Mouse (Mus musculus): ENCODE results near the gene Gtf2ird1.
"Not testable (repeated sequence)": the region's sequence is repeated elsewhere in the genome, so short reads cannot be mapped to it uniquely, and the experiment has no call there.

Gene Gtf2ird1

DNA sequence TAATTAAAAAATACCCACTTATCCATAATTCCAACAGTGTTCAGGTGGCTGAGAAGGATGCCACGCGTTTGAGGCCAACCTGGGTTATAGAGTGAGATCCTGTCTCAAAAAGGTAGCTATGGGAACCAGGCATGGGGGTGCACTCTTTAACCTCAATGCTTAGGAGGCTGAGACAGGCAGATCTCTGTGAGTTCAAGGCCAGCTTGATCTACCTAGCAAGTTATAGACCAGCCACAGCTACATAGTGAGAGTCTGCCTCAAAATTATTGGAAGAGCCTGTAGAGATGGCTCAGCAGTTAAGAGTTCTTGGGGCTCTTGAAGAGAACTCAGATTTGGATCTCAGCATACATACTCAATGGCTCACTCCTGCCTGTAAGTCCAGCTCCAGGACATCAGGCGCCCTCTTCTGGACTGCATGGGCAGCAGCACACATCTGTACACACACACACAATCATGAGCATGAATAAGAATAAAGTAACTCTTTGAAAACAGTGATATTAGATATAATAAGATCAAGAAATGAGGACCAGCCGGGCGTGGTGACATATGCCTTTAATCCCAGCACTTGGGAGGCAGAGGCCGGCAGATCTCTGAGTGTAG is 18.6 kb upstream of the Gtf2ird1 start:
- DNase-seq (ENCODE audit: low spot score in 2 of 2), result no peak

- no peak for DNase-seq (ENCODE audit: low spot score in 2 of 2)
Measured at GRCm38 (mm10) chr5:134473902-134474301, 17.4 kb upstream of the Gtf2ird1 start.

GRCm38 (mm10) chr5:134470538-134471169 is 14.1 kb upstream of the Gtf2ird1 start:
- DNase-seq (ENCODE audit: low spot score in 2 of 2), result no peak

DNA sequence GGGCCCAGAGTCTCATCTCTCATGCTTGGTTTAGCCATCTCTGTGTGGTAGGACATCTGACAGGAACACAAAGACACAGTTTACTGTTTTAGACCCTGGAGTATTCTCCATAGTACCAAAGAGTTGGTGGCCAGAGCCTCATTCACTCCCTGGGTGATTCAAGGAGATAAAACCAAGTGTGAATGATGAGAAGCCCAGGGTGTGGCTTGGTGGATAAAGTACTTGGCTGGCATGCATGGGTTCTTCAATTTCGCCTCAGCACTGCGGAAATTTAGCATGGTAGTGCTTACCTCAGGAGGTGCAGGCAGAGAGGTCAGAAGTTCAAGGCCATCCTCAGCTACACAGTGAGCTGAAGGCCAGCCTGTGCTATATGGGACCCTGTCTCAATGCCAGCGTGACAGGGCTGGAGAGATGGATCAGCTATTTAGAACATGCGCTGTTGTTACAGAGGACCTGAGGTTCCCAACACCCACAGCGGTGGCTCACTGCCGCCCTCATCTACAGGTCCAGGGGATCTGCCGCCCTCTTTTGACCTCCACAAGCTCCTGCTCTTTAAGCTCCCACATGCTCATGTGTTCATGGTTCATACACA is 13.1 kb upstream of the Gtf2ird1 start:
- no peak for DNase-seq (ENCODE audit: low spot score in 2 of 2)

GRCm38 (mm10) chr5:134468158-134468765 is 11.7 kb upstream of the Gtf2ird1 start:
- no peak for DNase-seq (ENCODE audit: low spot score in 2 of 2)

GRCm38 (mm10) chr5:134467030-134467549 is 10.6 kb upstream of the Gtf2ird1 start:
- no peak for DNase-seq (ENCODE audit: low spot score in 2 of 2)

DNA sequence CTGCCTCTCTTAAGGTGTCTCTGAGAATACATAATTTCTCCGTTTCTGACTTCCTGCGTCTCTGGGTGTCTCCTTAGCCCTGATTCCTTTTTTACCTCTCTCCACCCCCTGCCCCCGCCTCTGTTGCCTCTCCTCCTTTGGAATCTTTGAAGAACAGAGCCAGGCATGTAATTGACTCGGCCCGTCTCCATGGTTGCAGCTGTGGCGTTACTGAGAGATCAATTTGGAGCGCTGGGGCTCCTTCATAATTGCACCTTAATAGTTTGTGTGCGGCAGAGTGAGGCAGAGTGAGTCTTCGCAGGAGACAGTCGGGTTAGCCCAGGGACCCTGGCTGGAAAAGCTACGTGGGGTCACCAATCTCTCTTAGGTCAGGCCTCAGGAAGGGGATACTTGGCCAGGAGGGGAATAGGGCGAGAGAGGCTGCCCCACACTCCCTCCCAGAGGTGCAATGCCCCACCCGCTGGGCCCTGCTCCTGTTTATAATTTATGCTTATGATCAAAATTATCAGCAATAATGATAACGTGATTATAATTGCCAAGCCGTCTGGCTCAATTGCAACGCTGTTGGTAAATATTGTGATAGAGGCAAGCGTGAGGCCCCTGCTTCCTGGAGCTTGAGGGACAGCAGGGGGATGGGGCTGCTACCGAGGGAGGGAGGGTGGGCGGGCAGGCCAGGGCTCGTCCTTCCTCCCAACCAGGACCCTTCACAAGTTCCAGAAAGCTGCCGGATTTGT is 9.9 kb upstream of the Gtf2ird1 start:
- DNase-seq (ENCODE audit: low spot score in 2 of 2), result no peak

- no peak for DNase-seq (ENCODE audit: low spot score in 2 of 2)
Measured at GRCm38 (mm10) chr5:134465197-134465596, 8.7 kb upstream of the Gtf2ird1 start.

- no peak for DNase-seq (ENCODE audit: low spot score in 2 of 2)
Measured at GRCm38 (mm10) chr5:134464225-134464624, 7.7 kb upstream of the Gtf2ird1 start.

DNA sequence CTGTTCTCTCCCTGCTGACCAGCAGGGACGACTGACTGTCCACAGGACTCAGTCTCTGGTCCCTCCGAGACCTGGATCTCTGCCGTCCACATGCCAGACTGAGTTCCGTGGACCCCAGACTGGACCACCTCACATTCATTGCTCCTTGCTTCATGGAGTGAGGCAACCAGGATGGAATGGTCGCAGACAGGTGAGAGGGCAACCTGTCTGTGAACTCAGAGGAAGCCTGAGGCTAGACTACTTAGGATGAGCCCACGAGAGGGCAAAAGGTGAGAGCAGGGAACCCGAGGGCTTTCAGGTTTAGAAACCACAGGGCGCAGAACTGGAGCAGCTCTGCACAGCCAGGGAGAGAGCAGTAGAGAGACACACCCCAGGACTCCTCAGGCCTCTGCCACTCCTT is 6.2 kb upstream of the Gtf2ird1 start:
- DNase-seq (ENCODE audit: low spot score in 2 of 2), result no peak

DNA sequence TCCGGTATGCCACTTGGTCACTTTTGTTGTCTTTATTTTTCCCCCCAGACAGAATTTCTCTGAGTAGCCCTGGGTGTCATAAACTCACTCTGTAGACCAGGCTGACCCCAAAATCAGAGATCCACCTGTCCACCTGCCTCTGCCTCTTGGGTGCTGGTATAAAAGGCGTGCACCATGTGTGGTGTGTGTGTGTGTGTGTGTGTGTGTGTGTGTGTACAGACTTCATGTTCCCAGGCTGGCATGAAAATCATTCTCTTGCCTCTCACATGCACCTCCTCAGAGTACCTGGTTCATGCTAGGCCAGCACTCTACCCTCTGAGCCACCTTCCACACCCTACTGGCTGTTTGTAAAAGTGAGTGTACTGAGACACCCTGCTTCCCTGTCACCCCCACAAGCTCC is 5.8 kb upstream of the Gtf2ird1 start:
- no peak for DNase-seq (ENCODE audit: low spot score in 2 of 2)

GRCm38 (mm10) chr5:134460546-134460945 is 4.0 kb upstream of the Gtf2ird1 start:
- no peak for DNase-seq (ENCODE audit: low spot score in 2 of 2)

DNA sequence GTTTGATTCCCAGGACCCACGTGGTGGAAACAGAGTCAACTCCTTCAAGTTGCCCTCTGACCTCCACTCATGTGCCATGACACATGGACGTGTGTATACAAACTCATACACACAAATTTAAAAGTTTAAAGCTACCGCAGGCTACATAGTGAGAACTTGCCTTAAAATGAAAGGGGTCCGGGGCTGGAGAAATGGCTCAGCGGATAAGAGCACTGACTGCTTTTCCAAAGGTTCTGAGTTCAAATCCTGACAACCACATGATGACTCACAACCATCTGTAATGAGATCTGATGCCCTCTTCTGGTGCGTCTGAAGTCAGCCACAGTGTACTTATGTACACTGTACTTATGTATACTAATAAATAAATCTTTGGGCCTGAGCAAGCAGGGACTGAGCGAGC is 2.6 kb upstream of the Gtf2ird1 start:
- no peak for DNase-seq (ENCODE audit: low spot score in 2 of 2)

- no peak for DNase-seq (ENCODE audit: low spot score in 2 of 2)
Measured at GRCm38 (mm10) chr5:134458416-134458815, 1.9 kb upstream of the Gtf2ird1 start.

- DNase-seq (ENCODE audit: low spot score in 2 of 2), result no peak
Measured at GRCm38 (mm10) chr5:134457371-134457770, 855 bp upstream of the Gtf2ird1 start.

GRCm38 (mm10) chr5:134455914-134456423 is 547 bp downstream of the Gtf2ird1 start:
- peak in 1 of 2 experiments; percentile 21 for DNase-seq (ENCODE audit: low spot score in 2 of 2)

DNA sequence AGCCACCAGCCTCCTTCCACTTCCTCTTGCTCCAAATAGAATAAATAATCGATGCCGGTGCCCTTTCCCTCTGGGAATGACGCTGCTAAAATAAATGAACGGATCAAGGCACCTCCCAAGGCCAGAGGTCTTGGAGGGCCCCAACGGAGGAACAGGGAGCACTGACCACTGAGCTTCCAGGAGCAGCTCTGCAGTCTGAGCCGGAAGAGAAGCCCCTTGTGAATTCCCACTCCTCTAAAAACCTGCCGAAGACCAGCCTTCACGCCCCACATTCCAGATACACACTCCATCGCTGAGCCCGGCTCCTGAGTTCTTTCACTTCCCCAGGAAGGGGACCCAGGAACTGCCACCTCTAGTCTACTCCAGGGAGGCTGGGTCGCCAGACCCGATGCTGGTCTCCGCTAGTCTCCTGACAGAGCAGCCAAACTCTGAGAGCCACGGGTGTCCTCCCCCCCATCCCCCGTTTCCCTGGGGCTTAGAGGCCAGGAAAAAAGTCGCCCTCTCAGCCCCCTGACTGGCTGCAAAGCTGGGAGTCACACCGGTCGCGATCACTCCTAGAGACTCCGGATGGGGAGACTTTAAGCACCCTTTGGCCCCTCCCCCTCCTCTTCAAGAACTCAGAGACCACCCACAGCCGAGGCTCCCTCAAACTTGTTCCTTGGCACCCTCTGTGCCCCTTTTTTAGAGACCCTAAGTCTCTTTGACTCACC is 1.2 kb downstream of the Gtf2ird1 start:
- DNase-seq (ENCODE audit: low spot score in 2 of 2), result peak in 1 of 2 experiments; percentile 28

DNA sequence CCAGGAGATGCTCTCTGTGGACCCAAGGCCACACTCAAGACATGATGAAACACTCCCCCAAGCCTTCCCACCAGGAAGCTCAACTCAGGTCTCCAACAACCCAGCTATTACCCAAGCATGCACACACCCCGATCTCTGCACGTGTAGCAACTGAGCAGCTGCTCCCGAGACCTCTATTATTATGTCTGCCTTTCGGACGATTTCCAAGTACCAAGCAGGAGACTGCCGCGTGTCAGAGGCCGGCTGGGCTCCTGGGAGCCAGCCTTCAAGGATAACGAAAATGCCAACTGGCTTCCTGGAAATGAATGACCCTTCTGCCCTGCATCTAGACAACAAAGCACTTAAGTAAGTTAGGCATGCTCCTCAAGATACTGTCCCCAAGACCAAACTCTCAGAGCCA is 2.1 kb downstream of the Gtf2ird1 start:
- no peak for DNase-seq (ENCODE audit: low spot score in 2 of 2)

- DNase-seq (ENCODE audit: low spot score in 2 of 2), result no peak
Measured at GRCm38 (mm10) chr5:134453577-134453976, 2.9 kb downstream of the Gtf2ird1 start.

DNA sequence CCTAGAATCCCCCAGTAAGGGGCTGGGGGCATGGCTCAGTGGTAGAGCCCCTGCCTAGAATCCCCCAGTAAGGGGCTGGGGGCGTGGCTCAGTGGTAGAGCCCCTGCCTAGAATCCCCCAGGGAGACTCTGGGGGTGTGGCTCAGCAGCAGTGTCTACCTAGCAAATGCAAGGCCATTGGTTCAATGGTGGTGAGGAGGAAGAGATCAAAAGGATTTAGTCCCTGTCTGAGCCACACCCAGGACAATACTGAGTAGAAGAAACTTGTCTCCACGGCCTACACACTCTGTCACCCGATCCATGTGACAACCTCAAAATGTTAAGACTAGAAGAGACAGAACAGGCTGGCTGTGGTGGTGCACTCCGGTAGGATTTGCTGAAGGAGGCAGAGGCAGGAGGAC is 9.8 kb downstream of the Gtf2ird1 start:
- DNase-seq (ENCODE audit: low spot score in 2 of 2), result not testable (repeated sequence)

GRCm38 (mm10) chr5:134445895-134446294 is 10.6 kb downstream of the Gtf2ird1 start:
- no peak for DNase-seq (ENCODE audit: low spot score in 2 of 2)
